Mouse (Mus musculus) liver, postnatal 0 days (tissue): Measurements from ENCODE around the gene Cp.

Experiments used
- CTCF ChIP-seq: sonication (generic); IDR thresholded peaks from 2 replicates; pipeline ENCODE4 v1.5.1; 2016; ENCODE audit warnings: antibody characterized with exemption, low read depth
- EP300 ChIP-seq: IDR thresholded peaks from 2 replicates; pipeline ENCODE4 v1.6.1; 2016; ENCODE audit warnings: antibody characterized with exemption, low read depth, mild to moderate bottlenecking

GRCm38 (mm10) chr3:19956885-19957284 is at the start of gene Cp:
- TF ChIP-seq CTCF, result no peak
- 0 out of 2 replicates have a peak, but pooled peaks have one; percentile 29 for TF ChIP-seq EP300
